Mouse (Mus musculus) cortical plate, adult 2 months (tissue): ENCODE results near the gene Hnf1b.
A peak's percentile ranks its signal among the peaks of the same experiment; 100 is the strongest.

Experiments
- CTCF ChIP-seq: fragments of 200-500 bp; IDR thresholded peaks from 2 replicates; pipeline ENCODE4 v1.5.1; 2011; ENCODE audit warnings: mild to moderate bottlenecking, control low read depth, low read length; ENCODE audit not compliant: insufficient read depth; ENCODE audit errors: extremely low read depth
- POLR2A ChIP-seq: fragments of 200-500 bp; IDR thresholded peaks from 2 replicates; pipeline ENCODE4 v1.6.1; 2011; ENCODE audit warnings: mild to moderate bottlenecking, low read length, control low read depth; ENCODE audit not compliant: insufficient read depth; ENCODE audit errors: extremely low read depth

GRCm38 (mm10) chr11:83935986-83936665 is 86.3 kb downstream of the Hnf1b start:
- TF ChIP-seq POLR2A = no peak
- TF ChIP-seq CTCF = peak; percentile 97
